Mouse (Mus musculus): ENCODE measurements around the gene Tpcn1.
A peak's percentile ranks its signal among the peaks of the same experiment; 100 is the strongest.

Gene Tpcn1

DNA sequence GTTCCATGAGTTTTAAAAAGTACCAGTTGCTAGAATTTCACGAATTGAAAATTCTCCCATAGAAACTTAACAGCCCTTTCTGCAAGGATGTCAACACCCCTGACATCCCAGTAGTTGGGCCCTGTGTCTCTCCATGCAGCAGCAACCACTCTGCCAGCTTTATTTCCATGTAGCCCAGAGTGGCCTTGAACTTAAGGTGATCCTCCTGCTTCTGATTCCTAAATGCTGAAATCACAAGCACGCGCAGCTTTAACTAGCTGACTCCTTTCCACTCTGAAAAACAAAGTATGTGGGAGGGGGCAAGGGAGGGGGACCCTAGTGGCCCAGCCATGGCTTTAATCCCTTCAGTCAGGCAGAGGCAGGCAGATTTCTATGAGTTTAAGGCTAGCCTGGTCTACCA, 18.9 kb upstream of the Tpcn1 start:
- no peak for DNase-seq

DNA sequence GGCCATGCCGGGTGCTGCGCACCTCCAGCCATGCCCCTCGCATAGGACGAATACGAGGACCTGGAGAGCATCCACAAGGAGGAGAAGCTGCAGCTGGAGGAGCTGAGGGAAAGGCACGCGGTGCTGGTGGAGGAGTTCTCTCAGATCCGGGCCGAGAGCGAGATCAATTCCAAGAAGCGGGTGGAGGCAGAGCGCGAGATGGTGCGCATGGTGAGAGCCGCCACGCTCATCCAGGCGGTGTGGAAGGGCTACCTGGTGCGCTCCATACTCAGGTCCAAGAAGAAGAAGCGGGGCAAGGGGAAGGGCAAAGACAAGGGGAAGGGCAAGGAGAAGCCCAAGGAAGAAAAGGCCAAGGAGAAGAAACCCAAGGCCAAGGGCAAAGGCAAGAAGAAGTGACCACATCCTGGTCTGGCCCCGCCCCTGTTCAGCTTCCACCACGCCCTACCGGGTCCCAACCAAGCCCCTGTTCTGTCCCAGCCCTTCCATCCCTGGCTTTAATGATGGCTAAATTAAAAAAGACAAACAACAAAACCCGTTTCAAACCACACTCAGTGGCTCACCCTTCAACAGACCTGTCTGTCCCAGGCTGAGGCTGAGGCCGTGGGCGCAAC, 18.2 kb upstream of the Tpcn1 start:
- DNase-seq, result no peak

DNA sequence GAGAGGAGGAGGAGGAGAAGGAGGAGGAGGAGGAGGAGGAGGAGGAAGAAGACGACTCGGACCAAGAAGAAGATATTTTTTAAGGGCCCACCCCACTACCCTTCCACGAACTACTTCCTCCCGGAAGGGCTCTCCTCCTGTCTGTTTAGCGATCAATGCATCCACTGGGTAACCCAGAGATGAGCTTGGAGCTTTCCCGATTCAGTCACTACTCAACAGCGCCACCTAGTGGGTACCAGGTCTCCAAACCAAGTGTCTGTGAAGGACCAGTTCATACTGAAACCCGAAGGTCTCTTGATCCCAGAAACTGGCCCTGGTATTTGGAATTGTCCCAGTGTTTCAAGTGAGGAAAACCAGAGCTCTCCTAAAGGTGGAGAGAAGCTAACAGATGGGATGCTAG, 17.2 kb upstream of the Tpcn1 start:
- DNase-seq, result peak; percentile 59 to 83

DNA sequence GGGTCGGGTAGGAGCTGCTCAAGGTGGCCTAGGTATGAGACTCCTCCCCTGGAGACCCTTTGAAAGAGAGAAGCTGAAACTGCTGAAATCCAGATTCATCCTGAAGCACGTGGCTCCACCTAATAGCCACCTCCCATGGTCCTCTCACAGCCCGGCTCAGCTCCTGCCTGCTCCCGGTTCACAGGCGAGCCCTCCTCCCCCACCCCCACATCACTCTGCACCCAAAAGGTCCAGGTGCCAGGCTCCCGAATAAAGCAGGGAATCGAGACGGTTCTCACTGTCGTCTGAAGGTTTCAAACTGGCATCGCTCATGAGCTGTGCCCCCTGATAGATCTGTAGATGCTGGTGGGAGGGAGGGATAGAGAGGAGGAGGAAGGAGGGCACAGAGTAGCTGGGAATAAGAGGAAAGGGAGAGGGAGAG, 16.8 kb upstream of the Tpcn1 start:
- peak in 1 of 2 experiments; percentile 5 for DNase-seq

DNA sequence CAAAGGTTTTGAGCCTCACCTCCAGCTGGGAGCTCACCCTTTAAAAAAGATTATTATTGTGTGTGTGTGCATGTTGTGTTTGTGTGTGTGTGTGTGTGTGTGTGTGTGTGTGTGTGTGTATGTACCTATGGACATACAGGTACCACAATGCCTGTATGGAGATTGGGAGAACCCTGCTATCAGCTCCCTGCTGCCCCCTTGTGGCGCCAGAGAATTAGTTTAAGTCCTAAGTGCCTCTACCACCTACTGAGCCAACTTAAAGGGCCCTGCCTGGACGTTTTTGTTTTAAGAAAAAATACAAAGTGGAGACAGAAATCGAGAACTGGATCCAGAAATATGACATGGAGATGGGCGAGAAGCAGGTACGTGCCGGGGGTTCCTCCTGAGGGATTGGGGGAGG, 16.4 kb upstream of the Tpcn1 start:
- DNase-seq, result peak; percentile 63 to 90

DNA sequence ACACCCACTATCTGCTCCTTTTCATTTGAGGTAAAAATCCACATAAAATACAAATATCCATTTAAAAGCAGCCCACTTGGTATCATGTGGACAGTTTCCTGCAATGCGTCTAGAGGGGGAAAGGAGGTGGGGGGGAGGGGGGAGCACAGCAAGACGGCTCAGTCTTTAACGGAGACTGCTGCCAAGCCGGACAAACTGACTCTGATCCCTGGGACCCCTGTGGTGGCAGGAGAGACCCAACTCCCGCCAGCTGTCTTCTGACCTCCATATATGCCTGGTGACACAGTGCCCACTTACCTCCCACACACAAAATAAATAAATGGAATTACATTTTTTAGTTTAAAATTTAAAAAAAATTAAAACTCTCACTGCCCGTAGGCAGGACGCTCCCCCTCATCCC, 15.0 kb upstream of the Tpcn1 start:
- no peak for DNase-seq

DNA sequence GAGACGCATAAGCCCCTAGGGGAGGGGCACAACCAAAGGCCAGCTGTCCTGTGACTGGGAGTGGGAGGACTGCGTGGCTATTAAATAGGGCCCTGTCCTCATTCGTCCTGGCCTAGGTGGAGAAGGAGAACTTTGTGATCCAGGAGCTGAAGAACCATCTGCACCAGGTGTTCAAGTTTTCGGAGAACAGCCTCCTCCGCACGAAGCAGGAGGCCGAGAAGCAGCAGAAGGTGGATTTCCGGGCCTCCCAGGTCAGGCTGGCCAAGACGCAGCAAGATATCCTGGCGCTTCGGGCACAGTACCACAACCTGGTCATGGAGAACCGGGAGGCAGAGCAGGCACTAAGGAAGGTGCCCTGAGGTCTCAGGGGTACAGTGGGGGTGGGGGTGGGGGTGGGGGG, 13.7 kb upstream of the Tpcn1 start:
- DNase-seq, result no peak

DNA sequence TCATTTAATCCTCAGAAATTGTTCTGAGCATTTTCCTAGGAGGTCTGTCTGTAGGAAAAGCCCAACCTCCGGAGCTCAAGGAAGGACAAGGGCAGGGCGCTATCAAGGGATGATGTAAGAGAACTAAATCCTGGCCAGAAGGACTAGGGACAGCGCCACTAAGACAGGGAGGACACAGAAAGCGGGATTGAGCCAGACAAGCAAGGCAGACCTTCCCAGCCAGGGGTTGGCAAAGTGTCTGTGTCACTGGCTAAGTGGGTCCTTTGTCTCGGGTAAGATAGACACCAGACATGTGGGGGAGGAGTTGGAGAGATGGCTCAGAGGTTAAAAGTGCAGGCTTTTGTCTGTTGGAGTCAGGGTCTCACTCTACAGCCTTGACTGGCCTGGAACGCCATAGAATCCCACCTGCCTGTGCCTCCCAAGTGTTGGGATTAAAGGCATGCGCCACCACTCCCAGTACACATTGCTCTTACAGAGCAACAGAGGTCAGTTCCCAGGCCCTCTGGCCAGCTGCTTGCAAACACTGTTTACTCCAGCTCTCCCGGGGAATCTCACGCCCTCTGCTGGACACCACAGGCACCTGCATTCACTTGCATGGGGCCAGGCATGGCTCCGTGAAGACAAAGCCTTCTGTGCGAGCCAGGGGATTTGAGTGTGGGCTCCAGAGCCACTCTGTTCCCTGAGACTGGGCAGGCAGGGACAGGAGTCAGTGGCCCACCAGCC, 12.6 kb upstream of the Tpcn1 start:
- DNase-seq, result peak in 1 of 2 experiments; percentile 4

DNA sequence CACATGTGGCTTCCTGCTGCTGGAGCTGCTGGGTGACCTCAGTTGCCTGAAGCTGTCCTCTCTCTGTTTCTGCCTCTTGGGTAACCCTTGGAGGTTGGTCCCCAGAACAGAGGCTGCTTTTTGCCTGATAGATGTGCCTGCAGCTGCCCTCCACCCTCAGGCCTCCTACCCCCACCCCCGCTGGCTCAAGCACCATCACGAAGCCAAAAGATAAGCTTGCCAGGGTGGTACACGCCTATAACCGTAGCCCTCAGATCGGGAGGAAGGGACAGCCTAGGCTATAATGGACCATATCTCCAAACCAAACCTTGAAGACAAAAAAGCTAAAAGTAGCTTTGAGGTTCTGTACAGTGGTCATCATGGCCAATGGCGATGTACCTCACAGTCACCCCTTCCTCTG, 11.2 kb upstream of the Tpcn1 start:
- no peak for DNase-seq

DNA sequence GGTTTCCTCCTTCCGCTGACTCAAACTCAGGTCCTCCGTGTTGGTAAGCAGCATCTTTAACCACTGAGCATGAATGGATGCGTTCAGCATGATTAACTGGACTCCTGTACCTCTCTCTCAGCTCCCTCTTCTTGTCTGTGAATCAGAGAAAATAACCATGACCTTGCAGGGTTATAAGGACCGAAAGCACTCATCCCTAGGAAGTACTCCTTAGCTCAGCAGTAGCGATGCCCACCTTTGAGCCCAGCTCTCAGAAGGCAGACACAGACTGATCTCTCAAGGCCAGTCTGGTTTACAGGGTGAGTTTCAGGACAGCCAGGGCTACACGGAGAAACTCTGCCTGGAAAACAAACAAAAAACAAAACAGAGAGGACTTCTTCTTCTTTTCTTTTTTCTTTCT, 6.0 kb upstream of the Tpcn1 start:
- DNase-seq, result no peak

DNA sequence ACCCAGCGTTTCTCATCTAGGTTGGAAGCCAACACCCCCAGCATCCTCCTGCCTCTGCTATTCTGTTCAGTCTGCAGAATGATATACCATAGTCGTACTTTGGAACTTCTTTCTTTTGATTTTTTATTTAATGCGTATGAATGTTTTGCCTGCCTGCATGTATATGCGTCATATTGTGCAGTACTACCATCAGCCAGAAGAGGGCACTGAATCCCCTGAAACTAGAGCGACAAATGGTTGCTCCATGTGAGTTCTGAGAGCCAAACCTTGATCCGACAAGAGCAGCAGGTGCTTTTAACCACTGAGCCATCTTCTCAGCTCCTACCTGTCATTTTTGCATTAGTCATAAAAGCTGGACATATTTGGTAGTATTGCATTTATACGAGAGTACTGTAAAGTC, 3.7 kb upstream of the Tpcn1 start:
- no peak for DNase-seq

DNA sequence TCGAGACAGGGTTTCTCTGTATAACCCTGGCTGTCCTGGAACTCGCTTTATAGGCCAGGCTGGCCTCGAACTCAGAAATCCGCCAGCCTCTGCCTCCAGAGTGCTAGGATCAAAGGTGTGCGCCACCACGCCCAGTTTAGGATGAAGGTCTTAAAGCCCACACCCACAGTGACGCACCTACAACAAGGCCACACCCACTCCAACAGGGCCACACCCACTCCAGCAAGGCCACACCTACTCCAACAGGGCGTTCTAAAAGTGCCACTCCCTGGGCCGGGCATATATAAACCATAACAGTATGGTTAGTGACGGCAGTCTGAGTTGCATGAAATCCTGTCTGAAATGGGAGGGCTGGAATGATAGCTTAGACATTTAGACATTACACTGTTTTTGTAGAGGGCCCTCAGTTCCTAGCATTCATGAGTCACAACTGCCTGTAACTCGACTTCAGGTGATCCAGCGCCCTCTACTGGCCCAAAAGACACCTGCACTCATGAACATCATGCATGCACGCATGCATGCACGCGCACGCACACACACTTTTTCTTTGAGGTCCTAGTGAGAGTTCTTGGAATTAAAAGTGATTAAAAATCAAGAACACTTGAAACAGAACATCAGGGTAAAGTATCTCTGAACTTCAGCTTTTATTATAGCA, 2.0 kb upstream of the Tpcn1 start:
- no peak for DNase-seq

DNA sequence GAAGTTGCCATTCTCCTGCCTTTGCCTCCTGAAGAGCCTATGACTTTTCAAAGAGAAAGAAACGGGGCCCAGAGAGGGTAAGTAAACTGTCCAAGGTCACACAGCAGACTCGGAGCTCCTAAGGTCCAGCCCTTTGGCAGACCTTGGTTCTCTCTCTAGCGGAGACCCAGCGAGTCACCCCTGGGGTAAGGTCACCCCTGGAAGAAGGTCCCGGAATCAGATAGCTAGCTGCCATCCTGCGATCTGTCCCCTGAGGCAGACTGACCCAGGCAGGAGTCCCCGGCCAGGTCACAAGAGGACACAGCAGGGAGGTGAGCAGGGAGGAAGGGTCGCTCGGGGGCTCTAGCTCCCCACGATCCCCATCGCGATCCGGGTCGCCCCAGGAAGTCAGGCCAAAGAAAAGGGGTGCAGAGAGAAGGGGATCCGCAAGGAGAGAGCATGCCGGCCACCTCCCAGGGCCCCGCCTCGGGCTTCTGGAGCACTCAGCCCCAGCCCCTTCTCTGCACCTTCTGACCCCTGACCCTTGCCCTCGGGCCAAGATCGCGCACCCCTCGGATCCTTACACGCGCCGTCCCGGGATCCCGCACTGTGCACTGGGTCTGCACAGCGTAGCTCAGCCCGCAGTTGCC, 419 bp downstream of the Tpcn1 start:
- DNase-seq, result no peak

DNA sequence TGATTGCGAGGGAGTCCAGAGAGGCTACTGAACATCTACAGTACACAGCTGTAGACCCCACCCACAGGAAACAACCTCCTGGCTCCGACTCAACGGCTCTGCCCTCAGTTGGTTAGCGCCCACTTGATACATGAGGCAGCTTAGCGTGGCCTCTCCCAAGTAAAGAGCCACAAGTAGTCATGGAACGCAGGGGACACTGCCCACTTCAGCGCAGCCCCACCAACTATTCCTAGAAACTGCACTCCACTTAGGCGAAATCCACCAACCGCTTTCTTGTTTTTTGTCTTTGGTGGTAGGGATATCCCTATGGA, 902 bp downstream of the Tpcn1 start:
- DNase-seq, result peak in 1 of 2 experiments; percentile 36

DNA sequence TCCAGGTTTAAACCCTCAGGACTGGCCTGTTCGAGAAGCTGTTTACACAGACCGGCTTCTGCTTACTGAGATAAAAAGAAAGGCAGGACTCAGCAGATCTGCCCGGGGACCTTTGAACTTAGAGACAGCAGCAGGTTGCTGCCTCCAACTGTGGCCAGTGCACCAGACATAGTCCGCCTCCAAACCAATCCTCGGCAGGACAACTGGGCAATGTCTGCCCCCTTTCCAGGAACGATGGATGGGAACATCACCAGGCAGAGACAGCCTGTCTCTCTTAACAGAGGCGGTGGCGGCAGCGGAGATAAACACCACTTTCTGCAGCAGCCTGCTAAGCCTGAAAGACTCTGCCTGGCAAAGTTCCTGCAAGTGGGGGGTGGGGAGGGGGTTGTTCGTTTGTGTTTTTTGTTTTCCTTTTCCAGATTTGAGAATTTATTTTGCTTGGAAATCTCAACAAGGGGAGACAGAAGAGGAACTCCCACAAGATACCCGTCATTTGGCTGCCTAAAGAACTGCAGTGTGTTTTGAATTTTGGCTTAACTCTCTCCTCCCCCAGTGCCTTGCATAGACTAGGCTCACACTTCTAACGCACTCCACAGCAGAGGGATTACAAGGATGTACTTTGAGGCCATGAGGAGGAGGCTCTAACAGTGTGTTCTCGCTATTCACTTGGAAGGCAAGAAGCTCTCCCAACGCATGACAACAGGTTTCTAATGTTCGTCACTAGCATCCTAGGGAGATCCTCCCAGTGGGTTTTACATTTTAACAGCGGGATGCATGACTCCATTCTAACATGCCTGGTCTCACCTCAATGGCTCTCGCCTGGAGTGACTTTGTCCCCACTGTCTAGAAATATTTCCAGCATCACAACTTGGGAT, 1.5 kb downstream of the Tpcn1 start:
- no peak for DNase-seq

DNA sequence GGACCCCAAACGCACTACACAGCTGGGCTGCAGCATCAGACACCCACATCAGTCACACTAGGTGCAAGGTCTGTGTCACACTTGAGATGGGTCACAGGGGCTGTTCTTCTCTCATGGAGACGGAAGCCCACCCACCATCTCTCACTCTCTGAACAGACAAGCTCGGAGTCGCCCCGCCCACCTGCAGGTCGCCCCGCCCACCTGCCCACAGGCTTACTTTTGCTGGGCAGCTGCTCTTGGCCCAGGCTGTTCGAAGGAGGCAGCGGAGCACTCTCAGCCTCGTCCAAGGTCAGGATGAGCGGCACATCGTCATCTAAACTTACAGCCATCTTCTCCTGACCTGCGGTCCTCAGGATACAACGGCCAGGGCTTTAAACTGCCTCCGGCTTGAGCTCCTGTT, 3.5 kb downstream of the Tpcn1 start:
- no peak for DNase-seq

DNA sequence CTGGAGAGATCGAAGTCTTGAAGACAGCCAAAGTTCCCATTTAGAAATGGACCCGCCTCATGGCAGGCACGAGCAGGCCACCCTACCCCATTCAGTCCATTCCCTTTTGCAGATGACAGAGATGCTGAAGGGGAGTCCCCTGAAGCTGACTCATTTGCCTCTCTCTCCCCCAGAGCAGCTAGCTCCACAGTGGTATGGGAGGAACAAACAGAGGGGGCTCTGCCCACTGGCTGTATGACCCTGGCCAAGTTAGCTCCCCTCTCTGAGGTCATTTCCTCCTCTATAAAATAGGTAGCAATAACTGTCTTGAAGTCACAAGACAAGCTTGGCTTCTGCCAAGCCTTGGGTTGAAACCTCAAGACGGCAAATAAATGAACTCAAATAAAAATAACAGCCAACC, 5.0 kb downstream of the Tpcn1 start:
- DNase-seq, result no peak

DNA sequence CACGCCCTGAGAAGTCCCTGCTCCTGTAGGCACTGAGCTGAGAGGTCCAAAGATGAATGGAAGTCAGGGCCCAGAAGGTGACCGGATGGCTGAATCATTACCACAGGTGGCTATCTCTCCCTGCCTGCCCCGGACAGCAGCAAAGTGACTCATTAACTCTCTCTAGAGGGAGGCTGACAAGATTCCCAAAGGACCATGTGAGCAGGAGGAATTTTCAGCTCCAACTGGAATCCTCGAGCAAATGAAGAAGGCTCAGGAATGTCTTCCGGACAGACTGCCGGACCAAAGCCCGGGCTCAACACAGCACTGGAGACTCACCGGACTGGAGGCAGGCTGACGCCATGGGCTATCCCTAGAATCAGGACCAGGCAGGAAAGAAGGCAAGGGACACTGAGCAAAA, 6.5 kb downstream of the Tpcn1 start:
- DNase-seq, result no peak

DNA sequence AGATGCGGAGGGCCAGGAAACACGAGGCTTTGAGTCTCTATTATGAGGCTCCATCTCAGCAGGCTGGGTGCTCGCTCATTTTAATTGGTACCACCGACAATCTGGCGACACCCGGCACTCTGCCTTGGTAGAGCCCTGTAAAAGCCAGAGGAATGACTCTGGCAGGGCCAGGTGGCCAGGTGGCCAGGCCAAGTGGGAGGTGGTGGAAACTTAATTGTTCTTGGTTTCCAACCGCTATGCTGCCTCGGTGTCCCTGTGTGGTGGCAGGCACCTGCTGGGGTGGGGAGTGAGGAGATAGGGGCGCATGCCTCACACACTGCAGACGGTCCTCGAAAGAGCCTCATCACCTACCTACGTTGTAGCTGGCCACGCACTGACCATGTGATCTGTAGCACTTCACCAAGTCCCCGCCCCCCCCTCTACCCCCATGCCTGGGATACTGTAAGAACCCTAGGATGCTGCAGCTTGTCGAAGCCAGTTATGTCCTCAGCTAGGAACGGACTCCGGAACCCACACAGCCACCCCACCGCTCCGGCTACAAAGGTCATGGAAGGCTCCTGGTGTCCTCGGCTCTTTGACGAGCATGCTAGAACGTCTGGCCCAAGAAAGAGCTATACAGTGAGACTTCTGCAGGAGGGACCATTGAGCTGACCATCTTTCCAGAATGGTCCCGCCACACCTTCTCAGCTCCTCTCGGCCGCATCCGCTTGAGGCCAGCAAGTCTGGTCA, 8.4 kb downstream of the Tpcn1 start:
- no peak for DNase-seq

DNA sequence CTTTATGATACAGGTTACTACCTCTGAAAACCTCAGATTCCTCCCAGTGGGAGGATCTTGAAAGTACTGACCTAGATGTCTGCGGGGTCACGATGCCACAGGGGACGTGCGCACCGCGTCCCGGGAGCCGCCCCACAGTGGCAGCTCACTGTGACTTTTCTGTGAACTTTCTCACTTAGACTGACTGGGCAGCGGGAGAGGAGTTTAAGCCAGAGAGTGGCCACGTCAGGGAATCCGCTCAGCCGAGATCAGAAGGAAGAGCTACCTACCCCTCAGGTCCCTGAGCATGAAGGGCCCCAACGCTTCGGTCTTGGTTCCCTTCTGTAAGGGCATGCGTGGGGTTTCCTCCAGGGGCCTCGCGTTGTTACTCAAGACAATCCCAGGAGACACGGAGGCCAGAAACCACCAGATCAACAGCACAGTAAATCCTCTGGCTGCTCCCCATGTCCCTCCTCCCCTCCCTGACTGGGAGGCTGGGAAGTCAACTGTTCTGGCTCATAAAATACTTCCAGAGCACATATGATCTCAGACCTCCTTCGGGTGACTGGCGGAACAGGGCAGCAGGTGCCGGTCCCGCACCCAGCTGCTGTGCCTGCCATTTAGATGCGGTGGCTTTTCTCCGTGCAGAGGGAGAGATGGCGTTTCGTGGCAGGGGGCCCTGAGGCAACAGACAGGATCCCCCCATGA, 9.1 kb downstream of the Tpcn1 start:
- peak; percentile 24 to 47 for DNase-seq

DNA sequence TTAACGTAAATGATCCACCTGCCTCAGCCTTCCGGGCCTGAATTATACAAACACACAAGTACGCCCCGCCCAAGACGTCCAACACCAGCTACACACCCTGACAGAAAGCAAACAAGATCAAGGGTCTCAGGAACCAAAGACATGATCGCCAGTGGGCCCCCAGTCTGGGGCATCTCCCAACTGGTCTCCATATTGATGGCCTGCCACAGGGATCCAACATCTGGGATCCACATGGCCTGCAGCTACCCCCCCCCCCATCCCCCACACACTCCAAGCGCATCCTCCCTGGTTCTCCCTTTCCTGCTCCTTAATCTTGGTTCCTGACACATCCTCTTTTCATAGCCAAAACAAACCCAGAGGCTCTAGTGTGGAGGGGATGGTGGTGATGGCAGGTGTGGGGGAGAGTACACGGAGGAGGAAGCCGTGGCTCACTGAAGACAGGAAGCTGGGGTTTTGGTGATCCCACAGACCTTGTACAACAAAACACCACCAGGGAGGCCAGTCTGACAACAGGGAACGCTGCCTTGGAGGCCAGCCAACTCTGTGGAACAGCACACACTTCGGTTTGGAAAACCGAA, 9.9 kb downstream of the Tpcn1 start:
- peak; percentile 48 to 58 for DNase-seq
